Mouse (Mus musculus) liver, postnatal 0 days (tissue): ENCODE results near the gene Zgrf1. TPM values are rescaled to one million over a fixed set of nuclear protein-coding genes. Genes with fewer than 3 reads are reported as not detected.

ENCODE experiments used
- ATAC-seq: fragments of 200-750 bp; cut with Nextera tagmentation; 2 replicates; pipeline ENCODE4 v1.8.0; 2017; ENCODE audit warnings: mild to moderate bottlenecking, moderate library complexity
- DNase-seq: peaks from one replicate; pipeline ENCODE4 v3.0.0-alpha.2; 2016
- H3K27ac ChIP-seq: fragments of 300-500 bp; sonication (generic); 2 replicates; pipeline ENCODE4 v1.5.1; 2014; ENCODE audit warnings: antibody characterized with exemption, moderate library complexity, mild to moderate bottlenecking, low read depth
- H3K27me3 ChIP-seq: fragments of 300-500 bp; sonication (generic); 2 replicates; pipeline ENCODE4 v1.6.1; 2014; ENCODE audit warnings: low read length, control low read depth, mixed read lengths; ENCODE audit not compliant: insufficient read depth
- H3K36me3 ChIP-seq: fragments of 300-500 bp; sonication (generic); replicated peaks from 2 replicates; pipeline ENCODE4 v1.6.1; 2014; ENCODE audit warnings: mild to moderate bottlenecking, control low read depth, low read length, moderate library complexity, mixed read lengths; ENCODE audit not compliant: insufficient read depth
- H3K4me1 ChIP-seq: fragments of 300-500 bp; sonication (generic); 2 replicates; pipeline ENCODE4 v1.6.1; 2014; ENCODE audit warnings: antibody characterized with exemption, mild to moderate bottlenecking, control low read depth; ENCODE audit not compliant: insufficient read depth
- H3K4me2 ChIP-seq: fragments of 300-500 bp; sonication (generic); 2 replicates; pipeline ENCODE4 v1.6.1; 2014; ENCODE audit warnings: low read depth, mild to moderate bottlenecking, low read length, moderate library complexity, mixed read lengths
- H3K4me3 ChIP-seq: fragments of 300-500 bp; sonication (generic); 2 replicates; pipeline ENCODE4 v1.5.1; 2014; ENCODE audit warnings: low read depth, low read length
- H3K9ac ChIP-seq: fragments of 300-500 bp; sonication (generic); replicated peaks from 2 replicates; pipeline ENCODE4 v1.6.1; 2014; ENCODE audit warnings: mild to moderate bottlenecking, moderate library complexity
- H3K9me3 ChIP-seq: fragments of 300-500 bp; sonication (generic); 2 replicates; pipeline ENCODE4 v1.6.1; 2016; ENCODE audit warnings: mild to moderate bottlenecking, control low read depth, low read length, mixed read lengths
- CTCF ChIP-seq: sonication (generic); IDR thresholded peaks from 2 replicates; pipeline ENCODE4 v1.5.1; 2016; ENCODE audit warnings: antibody characterized with exemption, low read depth
- EP300 ChIP-seq: IDR thresholded peaks from 2 replicates; pipeline ENCODE4 v1.6.1; 2016; ENCODE audit warnings: antibody characterized with exemption, low read depth, mild to moderate bottlenecking
- WGBS: fragments of 180-500 bp; shearing (Covaris S2); extraction: QIAGEN DNeasy Blood & Tissue Kit; methylation state at CpG from one replicate; pipeline ENCODE4 v1.1.7; 2014; ENCODE audit not compliant: insufficient replicate concordance; 5-methylcytosine and 5-hydroxymethylcytosine counted together
- polyA plus RNA-seq: library from polyadenylated mRNA; unstranded; fragments of >200 nt; fragmentation: Nextera tagmentation; extraction: Ambion mirVana; gene quantifications from 2 replicates; pipeline ENCODE4 v1.2.1, GENCODE M21; 2015

Gene Zgrf1
- polyA plus RNA-seq, 1 experiment from 2014 or later = 1.5 TPM

DNA sequence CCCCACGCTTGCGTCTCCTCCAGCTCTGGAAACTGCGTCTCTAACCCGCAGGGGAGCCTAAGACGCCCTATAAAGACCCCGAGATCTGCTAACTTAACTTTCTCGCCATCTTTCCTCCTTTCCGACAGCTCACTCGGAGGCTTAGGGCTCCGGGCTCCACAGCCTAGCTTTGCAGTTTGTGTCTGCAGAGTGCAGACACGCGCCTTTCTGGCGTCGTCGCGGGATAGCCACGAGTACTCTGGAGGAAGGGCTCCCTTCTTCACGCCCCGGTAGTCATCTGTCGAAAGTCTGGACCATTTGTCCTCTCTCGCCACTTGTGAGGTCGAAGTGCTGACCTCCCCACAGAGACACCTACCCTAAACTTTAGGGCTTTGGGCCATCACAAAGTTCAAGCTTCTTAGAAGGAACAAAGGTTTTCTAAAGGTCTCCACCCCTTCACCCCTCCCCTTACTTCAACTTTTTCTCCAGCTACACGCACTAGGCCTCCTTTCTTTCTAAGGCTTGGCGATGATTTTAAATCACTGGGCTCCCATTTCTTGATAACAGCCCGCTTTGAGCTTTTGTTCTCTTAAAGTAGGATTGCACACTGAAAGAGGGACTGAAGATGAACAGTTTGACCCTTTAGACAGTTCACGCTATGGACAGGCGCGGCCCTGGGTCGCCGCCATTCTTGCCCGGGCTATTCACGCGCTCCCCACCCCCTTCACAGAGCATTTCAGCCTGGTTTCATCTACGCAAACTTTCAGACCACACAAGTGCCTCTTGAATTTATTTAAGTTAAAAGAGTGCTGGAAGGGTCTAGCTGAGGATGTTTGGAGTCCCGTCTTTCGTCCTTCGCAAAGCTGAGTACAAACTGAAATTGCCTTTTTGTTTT, 75.3 kb downstream of the Zgrf1 start:
- no peak for DNase-seq
- H3K36me3 ChIP-seq = no peaks in the 10 kb centered on the region
- H3K27ac ChIP-seq = no peak overlapping the region
- 5% methylated on average over 37 of the region's 37 CpGs for WGBS
- no peak overlapping the region for H3K9ac ChIP-seq
- no peak for ATAC-seq
- TF ChIP-seq CTCF = no peak
- TF ChIP-seq EP300 = no peak
- peaks cover 22% of the 10 kb centered on the region for H3K4me1 ChIP-seq
- peak overlapping the region; percentile 10; the same call in 1 of the 2 replicates for H3K4me2 ChIP-seq
- H3K9me3 ChIP-seq = no peaks in the 10 kb centered on the region
- peaks cover 91% of the 10 kb centered on the region for H3K27me3 ChIP-seq
- H3K4me3 ChIP-seq = peak overlapping the region; percentile 20; the same call in 1 of the 2 replicates

DNA sequence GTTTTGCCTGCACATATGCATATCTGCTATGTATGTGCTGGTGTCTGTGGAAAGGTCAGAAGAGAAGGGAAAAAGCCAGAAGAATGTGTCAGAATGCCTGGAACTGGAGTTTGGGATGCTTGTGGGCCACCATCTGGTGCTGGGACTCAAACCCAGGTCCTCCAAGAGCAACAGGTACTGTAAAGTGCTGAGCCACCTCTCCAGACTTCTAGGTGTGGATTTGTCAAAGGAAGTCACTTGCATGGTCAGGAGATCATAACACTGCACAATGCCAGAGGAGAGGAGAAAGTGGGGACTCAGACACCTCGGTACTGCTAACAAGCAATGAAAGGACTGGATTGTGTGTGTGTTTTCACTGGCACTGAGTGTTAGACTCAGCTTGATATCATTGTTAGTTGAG, 76.9 kb downstream of the Zgrf1 start:
- no peak overlapping the region for H3K9ac ChIP-seq
- H3K4me2 ChIP-seq = no peak overlapping the region
- H3K36me3 ChIP-seq = no peaks in the 10 kb centered on the region
- no peak overlapping the region for H3K27ac ChIP-seq
- H3K27me3 ChIP-seq = peaks cover 97% of the 10 kb centered on the region
- WGBS = 11% methylated on average over 1 of the region's 1 CpGs
- peaks cover 30% of the 10 kb centered on the region for H3K4me1 ChIP-seq
- H3K4me3 ChIP-seq = no peak overlapping the region
- H3K9me3 ChIP-seq = no peaks in the 10 kb centered on the region
- no peak for ATAC-seq
- DNase-seq = no peak
- TF ChIP-seq CTCF (no peak), EP300 (no peak)

DNA sequence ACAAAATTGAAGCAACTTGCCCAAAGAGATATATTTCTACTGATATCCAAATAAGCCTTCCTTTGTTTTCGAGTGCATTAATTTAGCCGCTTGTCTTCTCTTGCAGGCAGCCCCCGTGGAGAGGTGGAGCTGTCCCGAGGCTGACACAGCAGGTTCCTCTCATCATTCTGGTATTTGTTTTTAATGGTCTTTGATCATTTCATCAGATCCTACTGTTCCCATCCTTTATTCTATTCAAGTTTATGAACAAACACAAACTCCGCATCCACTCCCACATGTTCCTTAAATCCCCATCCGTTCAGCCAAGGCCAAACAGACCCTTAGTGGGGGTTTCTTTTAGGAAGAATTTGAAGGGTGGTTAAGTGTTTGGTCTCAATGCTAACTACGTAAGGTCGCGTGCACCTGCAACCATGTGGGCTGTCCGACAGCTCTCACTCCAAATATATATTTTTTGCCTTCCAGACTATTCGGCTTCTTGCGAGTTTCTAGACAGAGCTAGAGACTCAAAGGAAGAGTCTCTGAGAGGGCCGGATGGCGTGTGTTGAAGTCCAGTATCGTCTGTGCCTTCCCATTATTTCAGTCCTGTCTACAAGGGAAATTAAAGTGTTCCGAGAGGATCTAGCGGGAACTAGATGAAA, 77.6 kb downstream of the Zgrf1 start:
- Histone ChIP-seq H3K9me3 (no peaks in the 10 kb centered on the region), H3K4me3 (no peak overlapping the region), H3K36me3 (no peaks in the 10 kb centered on the region), H3K9ac (no peak overlapping the region), H3K27me3 (peaks cover 95% of the 10 kb centered on the region), H3K4me2 (no peak overlapping the region), H3K27ac (no peak overlapping the region), H3K4me1 (peaks cover 27% of the 10 kb centered on the region)
- DNase-seq (no peak), ATAC-seq (no peak)
- WGBS = 6% methylated on average over 17 of the region's 17 CpGs
- TF ChIP-seq EP300 (no peak), CTCF (no peak)

DNA sequence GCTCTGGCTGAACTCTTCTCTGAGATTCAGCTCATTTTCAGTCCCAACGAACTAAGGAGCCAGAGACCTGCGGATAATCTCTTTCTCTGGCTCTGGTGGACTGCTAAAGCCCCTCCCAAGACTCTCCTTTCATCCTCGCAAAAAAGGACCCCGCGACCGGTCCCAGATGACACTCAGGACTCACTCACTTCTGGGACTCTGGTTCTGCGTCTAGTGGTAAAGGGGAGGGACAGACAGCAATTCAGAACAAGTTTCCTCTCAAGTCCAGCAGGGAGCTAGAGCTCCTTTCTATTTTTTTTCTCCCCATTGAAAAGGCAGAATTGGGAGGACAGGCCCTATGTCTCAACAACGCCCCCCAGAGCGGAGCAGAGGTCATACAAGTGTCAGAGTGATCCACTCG, 78.3 kb downstream of the Zgrf1 start:
- Histone ChIP-seq H3K27ac (no peak overlapping the region), H3K9ac (no peak overlapping the region), H3K9me3 (no peaks in the 10 kb centered on the region), H3K36me3 (no peaks in the 10 kb centered on the region), H3K4me1 (peaks cover 25% of the 10 kb centered on the region), H3K4me2 (no peak overlapping the region), H3K4me3 (no peak overlapping the region), H3K27me3 (peaks cover 93% of the 10 kb centered on the region)
- WGBS = 2% methylated on average over 10 of the region's 10 CpGs
- TF ChIP-seq CTCF = no peak
- TF ChIP-seq EP300 = no peak
- ATAC-seq (no peak), DNase-seq (no peak)

DNA sequence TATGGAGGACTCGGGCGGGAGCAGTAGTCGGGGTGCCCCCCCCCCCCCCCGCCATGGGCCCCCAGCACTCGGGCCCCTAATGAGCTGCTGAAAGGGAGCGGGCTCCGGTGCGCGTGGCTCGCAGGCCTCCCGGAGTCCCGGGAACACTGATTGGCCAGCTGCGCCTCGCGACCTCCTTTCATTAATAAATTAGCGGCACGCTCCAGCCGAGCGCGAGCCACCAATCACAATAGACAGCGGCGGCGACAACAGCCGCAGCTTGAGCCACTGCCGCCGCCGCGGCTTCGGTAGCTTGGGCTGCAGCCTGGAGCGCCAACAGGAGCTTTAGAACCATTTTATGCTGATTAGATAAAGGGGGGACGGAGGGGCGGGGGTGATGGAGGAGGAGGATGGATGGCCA, 79.2 kb downstream of the Zgrf1 start:
- no peak for ATAC-seq
- H3K36me3 ChIP-seq = no peaks in the 10 kb centered on the region
- peak overlapping the region; percentile 38 for H3K4me3 ChIP-seq
- peaks cover 25% of the 10 kb centered on the region for H3K4me1 ChIP-seq
- H3K4me2 ChIP-seq = peak overlapping the region; percentile 70
- no peak overlapping the region for H3K9ac ChIP-seq
- no peak for DNase-seq
- peaks cover 90% of the 10 kb centered on the region for H3K27me3 ChIP-seq
- no peak for TF ChIP-seq EP300
- no peak for TF ChIP-seq CTCF
- H3K27ac ChIP-seq = no peak overlapping the region
- WGBS = 2% methylated on average over 28 of the region's 32 CpGs
- no peaks in the 10 kb centered on the region for H3K9me3 ChIP-seq
